Mouse (Mus musculus): ENCODE measurements at regions not wholly inside any gene's neighbourhood (a gene's known extent, or its start where the extent isn't known, plus 50 kb on each side); places are given as distances from the start of the nearest gene placed in this dataset.

- no peak for DNase-seq (ENCODE audit: low read depth, low spot score)
Measured at GRCm38 (mm10) chr9:100404426-100404825, 82.2 kb downstream of the Il20rb start.

GRCm38 (mm10) chr9:100400366-100400765 lies 86.2 kb downstream of the Il20rb start:
- DNase-seq (ENCODE audit: low read depth, low spot score) = peak; percentile 14

DNA sequence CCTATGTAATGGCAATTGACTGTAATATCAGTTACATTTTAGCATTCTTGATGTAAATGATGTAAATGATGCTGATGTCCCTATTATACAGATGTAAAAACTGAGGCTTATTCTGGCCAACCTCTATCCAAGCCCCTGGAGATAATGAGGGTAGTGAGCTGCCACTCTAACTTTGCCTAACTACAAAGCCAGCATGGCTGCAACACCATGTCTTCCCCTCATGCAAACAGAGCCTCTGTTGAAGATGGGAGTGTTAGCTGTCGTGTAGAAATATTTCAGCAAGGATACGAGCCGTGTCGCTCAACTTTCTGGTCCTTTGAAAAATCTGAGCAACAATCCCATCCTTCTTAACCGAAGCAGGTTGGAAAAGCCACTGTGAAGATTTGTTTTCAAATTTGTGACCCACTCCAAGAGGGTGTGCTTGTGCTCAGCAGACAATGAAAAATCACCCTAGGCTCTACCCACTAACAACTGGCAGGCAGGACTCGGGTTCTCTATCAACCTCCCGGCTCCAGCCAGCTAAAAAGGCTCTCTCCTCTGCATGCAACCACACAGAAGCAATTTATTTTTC lies 90.2 kb downstream of the Il20rb start:
- DNase-seq (ENCODE audit: low read depth, low spot score) = no peak

- peak; percentile 30 for DNase-seq (ENCODE audit: low read depth, low spot score)
Measured at GRCm38 (mm10) chr9:100395711-100396110, 90.9 kb downstream of the Il20rb start.

DNA sequence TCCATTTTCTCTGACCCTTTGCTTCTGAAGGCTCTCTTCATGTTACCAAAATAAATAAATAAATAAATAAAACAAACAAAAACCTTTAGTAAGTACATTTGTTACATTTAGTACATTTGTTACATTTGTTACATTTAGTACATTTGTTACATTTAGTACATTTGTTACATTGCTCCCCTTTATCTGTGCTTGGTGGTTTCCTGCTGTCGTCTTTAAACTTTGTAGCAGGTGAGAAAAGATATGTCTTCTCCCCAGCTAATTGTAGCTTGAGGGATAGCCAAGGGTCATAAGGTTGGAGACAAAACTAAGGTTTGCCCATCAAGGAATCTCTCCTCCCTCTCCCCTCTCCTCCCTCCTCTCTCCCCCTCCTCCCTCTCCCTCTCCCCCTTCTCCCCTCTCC lies 92.0 kb downstream of the Il20rb start:
- no peak for DNase-seq (ENCODE audit: low read depth, low spot score)

DNA sequence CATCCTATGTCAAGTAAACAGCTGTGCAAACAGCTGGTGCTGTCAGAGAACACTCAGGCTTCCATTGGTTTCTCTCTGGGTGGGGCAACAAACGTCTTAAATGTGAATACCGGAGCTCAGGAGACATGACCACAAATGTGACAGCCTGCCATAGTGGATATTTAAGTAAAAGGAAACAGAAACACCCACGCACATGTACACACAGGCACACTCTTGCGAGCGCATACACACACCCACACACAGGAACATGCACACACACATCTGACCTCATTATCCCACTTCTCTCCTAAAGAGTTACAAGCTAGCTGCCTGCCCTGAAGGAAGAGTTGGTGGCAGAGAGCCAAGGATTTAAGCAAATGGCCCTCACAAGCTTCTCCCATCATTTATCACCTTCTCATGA lies 92.4 kb downstream of the Il20rb start:
- DNase-seq (ENCODE audit: low read depth, low spot score) = no peak

- DNase-seq (ENCODE audit: low read depth, low spot score) = no peak
Measured at GRCm38 (mm10) chr9:100392262-100392661, 94.3 kb downstream of the Il20rb start.

- no peak for DNase-seq (ENCODE audit: low read depth, low spot score)
Measured at GRCm38 (mm10) chr9:100391566-100392213, 94.9 kb downstream of the Il20rb start.

GRCm38 (mm10) chr9:100388393-100388792 lies 98.2 kb downstream of the Il20rb start:
- no peak for DNase-seq (ENCODE audit: low read depth, low spot score)

DNA sequence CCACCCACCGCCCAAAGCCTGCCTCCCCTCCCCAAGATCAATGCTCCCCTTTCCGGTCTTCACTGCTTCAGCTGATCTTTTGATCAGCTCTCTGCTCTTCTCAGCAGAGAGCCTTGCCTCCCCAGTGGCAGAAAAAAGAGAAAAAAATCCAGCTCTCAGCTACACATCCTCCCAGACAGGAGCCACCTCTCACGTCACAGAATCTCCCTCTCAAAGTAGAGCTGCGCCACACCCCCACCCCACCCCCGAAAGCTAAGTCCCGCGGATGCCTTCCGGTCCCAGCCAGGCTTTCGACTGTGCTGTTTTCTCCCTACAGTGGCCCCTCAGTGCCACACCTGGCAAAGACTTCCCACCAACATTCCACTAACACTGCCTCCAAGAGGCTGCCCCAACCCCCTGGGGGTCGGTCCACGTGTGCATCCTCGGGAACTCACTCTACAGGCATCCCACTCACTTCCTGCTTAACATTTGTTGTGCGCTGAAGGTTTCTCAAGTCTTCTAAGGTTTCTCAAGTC lies 99.4 kb downstream of the Il20rb start:
- DNase-seq (ENCODE audit: low read depth, low spot score) = no peak

DNA sequence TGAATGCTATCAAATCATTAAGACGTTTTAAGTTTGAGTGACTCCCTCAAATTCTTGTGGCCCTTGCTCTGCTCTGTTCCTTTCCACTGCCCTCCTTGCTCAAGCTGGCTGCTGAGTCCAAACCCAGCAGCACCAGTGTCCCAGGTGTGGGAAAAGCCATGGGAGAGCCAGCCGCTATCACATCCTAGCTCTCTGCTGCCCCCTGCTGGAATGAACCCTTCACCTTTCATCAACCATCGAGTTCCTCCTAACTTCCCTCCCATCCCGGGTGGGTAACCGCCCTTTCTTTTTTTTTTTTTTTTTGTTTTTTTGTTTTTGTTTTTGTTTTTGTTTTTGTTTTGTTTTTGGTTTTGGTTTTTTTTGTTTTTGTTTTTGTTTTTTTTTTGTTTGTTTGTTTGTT lies 104.1 kb downstream of the Il20rb start:
- peak; percentile 11 for DNase-seq (ENCODE audit: low read depth, low spot score)

DNA sequence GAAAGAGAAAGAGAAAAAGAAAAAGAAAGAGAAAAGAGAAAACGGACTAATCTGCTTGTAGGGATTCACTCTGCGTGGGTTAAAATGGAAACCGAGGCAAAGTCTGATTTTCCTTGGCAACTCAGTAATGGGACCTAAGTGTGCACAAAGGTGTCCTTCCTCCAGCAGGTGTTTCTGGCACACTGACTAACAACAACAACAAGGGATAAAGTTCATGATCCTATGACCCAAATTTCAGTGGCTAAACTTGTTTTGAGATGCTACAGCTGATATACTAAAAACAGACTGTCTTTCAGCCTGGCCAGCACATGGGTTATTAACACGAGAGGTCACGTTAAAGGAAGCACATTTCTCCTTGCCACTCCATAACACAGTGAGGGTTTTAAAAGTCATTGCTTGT lies 116.7 kb downstream of the Il20rb start:
- no peak for DNase-seq (ENCODE audit: low read depth, low spot score)

- DNase-seq (ENCODE audit: low read depth, low spot score) = no peak
Measured at GRCm38 (mm10) chr9:100366816-100367215, 119.8 kb downstream of the Il20rb start.

DNA sequence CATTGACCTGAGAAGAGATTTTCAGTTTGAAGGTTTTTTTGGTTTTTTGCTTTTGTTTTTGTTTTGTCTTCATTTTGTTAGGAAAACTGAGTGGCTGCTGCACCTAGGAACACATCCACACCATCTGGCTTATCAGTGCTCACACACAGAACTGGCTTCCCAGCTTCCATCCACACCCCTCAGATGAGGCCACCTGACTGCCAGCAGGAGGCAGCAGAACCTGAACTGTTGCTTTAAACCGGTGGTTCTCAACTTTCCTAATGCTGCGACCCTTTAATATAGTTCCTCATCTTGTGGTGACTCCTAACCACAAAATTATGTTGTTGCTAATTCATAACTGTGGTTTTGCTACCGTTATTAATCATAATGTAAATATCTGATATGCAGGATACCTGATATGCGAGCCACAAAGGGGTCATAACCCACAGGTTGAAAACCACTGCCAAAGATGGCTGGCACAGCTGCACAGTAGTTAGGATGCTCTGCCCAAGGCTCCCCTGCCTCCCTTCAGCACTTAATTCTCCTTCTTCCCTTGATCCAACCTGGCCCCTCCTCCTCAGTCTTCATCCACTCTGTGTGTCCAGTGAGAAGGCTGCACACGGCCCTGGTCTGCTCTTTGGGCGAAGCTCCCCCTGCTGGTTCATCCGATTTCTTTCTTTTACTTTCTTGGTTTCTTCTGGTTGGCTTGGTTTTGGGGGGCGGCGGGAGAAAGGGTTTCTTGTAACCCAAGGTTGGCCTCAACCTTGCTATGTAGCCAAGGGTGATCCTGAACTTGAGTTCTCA lies 126.5 kb downstream of the Il20rb start:
- DNase-seq (ENCODE audit: low read depth, low spot score) = no peak

- DNase-seq (ENCODE audit: low read depth, low spot score) = no peak
Measured at GRCm38 (mm10) chr9:100357553-100357952, 129.0 kb downstream of the Il20rb start.

DNA sequence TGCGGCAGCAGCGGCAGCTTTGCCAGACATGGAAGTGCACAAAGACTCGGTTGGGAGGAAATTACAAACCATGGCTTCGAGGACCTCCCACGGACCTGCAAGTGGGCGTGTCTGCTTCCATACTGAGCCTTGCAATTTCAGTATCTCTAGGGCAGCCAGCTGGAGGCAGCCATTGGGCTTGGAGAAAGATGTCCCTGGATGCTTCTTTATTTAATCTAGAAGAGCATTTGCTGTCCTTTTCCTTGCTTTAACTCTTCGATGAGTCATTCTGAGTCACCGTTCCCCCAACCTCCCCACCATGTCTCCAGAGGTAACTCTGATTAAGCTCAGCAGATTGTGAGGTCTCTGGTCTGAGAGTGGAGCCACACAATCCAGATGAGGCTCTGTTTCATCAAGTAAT lies 145.8 kb downstream of the Il20rb start:
- DNase-seq (ENCODE audit: low read depth, low spot score) = no peak

DNA sequence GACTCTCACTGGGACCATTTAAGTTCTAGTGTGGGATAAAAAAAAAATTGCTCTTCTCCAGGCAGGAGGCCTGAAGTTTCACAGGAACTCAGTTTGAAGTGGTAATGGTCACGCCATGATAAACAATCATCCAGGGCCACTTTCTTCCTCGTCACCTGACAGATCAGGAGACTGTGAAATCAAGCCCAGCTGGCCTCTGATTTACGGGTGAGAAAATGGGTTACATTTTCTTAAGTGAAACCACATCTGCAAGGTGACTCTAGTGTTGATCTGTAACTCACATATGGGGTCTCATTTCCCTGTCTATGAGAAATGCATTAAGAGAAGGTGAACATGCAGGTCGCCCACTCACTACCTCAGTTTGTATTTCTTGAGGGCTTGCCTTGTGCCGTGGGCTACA lies 178.8 kb downstream of the Il20rb start:
- DNase-seq (ENCODE audit: low read depth, low spot score) = no peak

DNA sequence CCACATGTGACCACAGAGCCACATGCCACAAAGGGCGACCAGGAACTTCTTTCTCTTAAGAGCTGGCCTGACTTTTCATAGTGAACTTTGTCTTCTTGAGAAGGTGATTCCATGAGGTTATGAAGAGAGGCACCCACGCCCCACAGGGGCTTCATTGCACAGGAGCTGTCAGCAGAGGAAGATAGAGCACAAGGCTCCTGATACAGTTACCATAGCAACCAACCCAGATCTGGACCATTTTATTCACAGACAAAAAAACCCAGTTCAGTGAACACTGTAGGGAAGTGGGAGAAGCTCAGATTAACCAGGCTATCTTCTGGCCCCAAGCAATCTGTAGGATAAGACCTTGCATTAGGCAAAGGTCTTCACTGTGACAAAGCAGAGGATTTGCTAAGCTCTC lies 179.2 kb downstream of the Il20rb start:
- no peak for DNase-seq (ENCODE audit: low read depth, low spot score)

DNA sequence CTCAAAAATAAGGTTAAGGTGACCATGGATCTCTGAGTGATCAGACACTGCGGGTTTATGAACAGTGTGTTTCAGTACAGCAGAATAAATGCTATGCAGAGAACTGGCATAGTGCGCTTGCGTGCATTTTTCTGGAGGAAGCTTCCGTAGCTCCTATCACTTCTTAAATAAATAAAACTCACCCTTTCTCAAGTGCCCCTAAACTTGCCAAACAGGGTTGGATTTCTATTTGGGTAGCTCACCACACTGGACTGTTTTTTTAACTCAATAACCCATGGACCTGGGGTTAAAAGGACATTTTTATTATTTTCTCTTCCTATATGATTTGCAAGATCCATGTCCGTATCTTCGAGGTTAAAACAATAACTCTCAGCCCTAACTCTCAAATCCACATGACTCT lies 182.8 kb downstream of the Il20rb start:
- DNase-seq (ENCODE audit: low read depth, low spot score) = no peak

DNA sequence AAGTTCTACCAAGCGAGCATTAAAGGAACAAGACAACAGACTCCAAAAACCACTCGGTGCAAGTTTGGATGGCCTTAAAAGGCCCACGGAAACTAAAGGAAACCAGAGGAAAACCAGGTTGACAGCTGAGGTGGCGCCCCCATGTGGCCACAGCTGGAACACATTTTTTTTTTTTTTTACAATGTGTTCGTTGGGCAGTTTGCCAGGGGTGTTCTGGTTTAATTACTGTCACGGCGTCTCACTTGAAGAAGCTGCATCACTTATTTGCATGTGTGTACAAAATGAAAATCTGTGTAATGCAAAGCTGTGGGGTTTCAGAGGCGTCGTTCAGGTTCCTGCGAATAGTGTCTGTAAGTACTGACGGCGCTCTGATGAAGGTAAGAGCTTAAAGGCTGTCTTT lies 185.0 kb downstream of the Il20rb start:
- no peak for DNase-seq (ENCODE audit: low read depth, low spot score)

DNA sequence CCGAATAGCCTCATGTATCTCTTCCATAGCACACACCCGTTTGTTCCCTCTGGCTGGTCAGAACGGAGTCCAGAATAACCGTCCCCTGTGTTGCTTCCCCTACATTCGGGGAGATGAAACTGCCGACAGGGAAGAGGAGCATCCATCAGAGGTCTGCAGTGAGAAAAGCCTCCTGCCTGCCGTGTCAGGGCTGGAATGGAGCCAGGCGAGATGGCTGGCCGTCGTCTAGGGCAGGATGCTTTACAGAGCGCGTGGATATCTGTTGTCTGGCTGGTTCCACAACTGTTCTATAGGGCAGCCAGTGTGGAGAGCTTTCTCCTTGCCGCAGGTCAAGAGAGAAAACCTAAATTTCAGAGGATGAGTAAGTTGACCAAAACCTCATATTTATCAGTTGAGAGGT lies 209.2 kb downstream of the Il20rb start:
- no peak for DNase-seq (ENCODE audit: low read depth, low spot score)

GRCm38 (mm10) chr9:100266528-100267387 lies 219.8 kb downstream of the Il20rb start:
- no peak for DNase-seq (ENCODE audit: low read depth, low spot score)

All from skeletal muscle tissue, adult 2 months (tissue).